ENCODE assay signal across 8 mouse cellular contexts in the genomic region with DNA sequence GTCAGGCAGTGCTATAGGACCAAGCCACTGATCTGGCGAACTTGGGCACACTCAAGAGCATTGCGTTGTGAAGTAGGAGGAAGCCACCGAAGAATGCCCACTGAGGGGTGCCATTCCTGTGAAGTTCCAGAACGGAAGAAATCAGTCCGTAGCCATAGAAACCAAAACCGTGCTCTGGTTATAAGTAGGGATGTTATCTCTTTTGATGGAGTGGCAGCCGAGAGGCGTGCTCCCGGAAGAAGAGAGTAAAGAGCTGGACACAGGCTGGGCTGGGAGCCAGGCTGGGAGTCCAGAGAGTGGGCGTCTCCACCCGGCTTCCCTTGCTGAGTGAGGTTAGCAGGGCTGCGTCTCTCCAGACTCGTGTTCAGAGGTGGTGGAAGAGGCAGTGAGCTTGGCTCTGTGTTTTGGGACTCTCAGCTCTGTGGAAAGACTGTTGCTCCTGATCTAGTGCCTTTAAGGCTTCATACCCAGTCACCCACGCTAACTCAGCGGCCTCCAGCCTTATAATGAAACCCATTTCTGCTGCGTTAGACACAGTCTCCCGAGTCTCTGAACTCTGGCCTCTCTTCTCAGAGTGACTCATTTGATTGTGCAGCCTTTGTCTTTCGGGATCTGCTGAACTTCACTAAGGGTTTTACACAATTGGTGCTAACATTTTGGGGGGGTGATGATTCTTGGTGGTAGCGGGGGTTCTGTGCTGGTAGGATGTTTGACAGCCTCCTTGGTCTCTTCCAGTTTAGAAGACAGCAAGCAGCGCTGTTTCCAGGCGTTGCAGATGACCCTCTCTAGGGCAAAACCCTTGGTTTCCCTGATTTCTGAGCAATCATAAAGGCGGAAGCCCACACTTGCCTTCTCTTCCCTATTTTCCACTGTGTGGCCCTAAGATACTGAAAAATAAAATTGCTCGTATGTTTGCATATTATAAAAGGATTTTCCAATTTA. TPM values are rescaled to one million over a fixed set of nuclear protein-coding genes. Genes with fewer than 3 reads are reported as not detected.
DNase-seq lines count a peak whose midpoint lies in the region; ATAC-seq and TF ChIP-seq lines count a peak whose summit lies in the region.
"Had no signal": no experiment of that assay in that cellular context is flagged by ENCODE, and none has a peak within 500 bp of the region (broad histone marks: within the 10 kb centered on the region; RNA-seq: fewer than 3 reads in every experiment).

No protein-coding gene starts in this region.

- DNase-seq in R1 (ENCODE audit: low read depth, low spot score) = peak; percentile 38
- DNase-seq in adrenal gland, postnatal 25 days = peak; percentile 70
- DNase-seq in gastrocnemius, postnatal 36 days = peak; percentile 44 to 67
- DNase-seq in left cerebral cortex, postnatal 14 days (ENCODE audit: low spot score in 2 of 2) = peak; percentile 47 to 55

- no peak overlapping the region for H3ac ChIP-seq in myocyte (ENCODE audit: control insufficient read depth, insufficient read length)

- peak overlapping the region; percentile 8 for H3K9ac ChIP-seq in hindbrain, embryonic 16.5 days (ENCODE audit: low read depth, low read length)

- no peaks in the 10 kb centered on the region for H3K36me3 ChIP-seq in hindbrain, embryonic 16.5 days (ENCODE audit: control insufficient read depth, insufficient read depth, low read length)
- H3K36me3 ChIP-seq in myocyte (ENCODE audit: control insufficient read depth, insufficient read depth) = no peaks in the 10 kb centered on the region

- 36% methylated on average over 23 of the region's 23 CpGs for WGBS in hindbrain, embryonic 16.5 days

- intact Hi-C loops in gastrocnemius, postnatal 36 days (cut with DNase I) = no loop called here
- intact Hi-C loops in left cerebral cortex, postnatal 14 days (cut with DNase I) = no loop called here

- H3K4me1 ChIP-seq in hindbrain, embryonic 16.5 days (ENCODE audit: control insufficient read depth, insufficient read depth, low read depth, low read length) = peaks cover 9% of the 10 kb centered on the region

- H3K27ac ChIP-seq in hindbrain, embryonic 16.5 days (ENCODE audit: low read depth, low read length) = 0 out of 2 replicates have a peak overlapping the region, but pooled peaks have one; percentile 31

- peak overlapping the region; percentile 52 for H3K4me2 ChIP-seq in hindbrain, embryonic 16.5 days (ENCODE audit: low read length)
- H3K4me2 ChIP-seq in myocyte (ENCODE audit: low read depth) = peak overlapping the region; percentile 83

- peak overlapping the region; percentile 15 for H3K4me3 ChIP-seq in hindbrain, embryonic 16.5 days (ENCODE audit: low read length)
- no peak overlapping the region for H3K4me3 ChIP-seq in myocyte

- no peaks in the 10 kb centered on the region for H3K79me2 ChIP-seq in myocyte (ENCODE audit: control insufficient read depth, insufficient read depth)

- no peak for TF ChIP-seq POLR2A in myocyte (IDR thresholded peaks at IDR 0.05; ENCODE audit: insufficient read length, low read depth)

- H3K9me3 ChIP-seq in hindbrain, embryonic 16.5 days (ENCODE audit: control insufficient read depth, low read length) = no peaks in the 10 kb centered on the region

- no peaks in the 10 kb centered on the region for H3K27me3 ChIP-seq in hindbrain, embryonic 16.5 days (replicated peaks; ENCODE audit: control insufficient read depth, insufficient read depth, low read length)
- H3K27me3 ChIP-seq in myocyte (ENCODE audit: control insufficient read depth, insufficient read depth, insufficient read length) = no peaks in the 10 kb centered on the region

- ATAC-seq in hindbrain, embryonic 16.5 days = peak; percentile 93
- ATAC-seq in granulocyte monocyte progenitor cell, adult 5-6 weeks (replicated peaks; ENCODE audit: poor library complexity, severe bottlenecking) = no peak

TF ChIP-seq in myocyte, 11 proteins besides CTCF, POLR2A, EP300 and RAD21:
- no peak for TF ChIP-seq E2F4 (IDR thresholded peaks at IDR 0.05; ENCODE audit: insufficient read depth)
- no peak for TF ChIP-seq CEBPB (IDR thresholded peaks at IDR 0.05; ENCODE audit: insufficient read depth, poor library complexity, severe bottlenecking)
- no peak for TF ChIP-seq MAX (IDR thresholded peaks at IDR 0.05; ENCODE audit: low read depth)
- no peak for TF ChIP-seq POLR2AphosphoS2 (IDR thresholded peaks at IDR 0.05; ENCODE audit: insufficient read length, low read depth)
- no peak for TF ChIP-seq TCF12 (IDR thresholded peaks at IDR 0.05; ENCODE audit: insufficient read depth, poor library complexity, severe bottlenecking)
- no peak for TF ChIP-seq SRF (IDR thresholded peaks at IDR 0.05; ENCODE audit: control insufficient read depth, insufficient read length, low read depth)
- no peak for TF ChIP-seq MYOD1 (IDR thresholded peaks at IDR 0.05; ENCODE audit: control insufficient read depth in 1 of 3, insufficient read length in 2 of 3, low read depth in 2 of 3)
- TF ChIP-seq TCF3 (IDR thresholded peaks at IDR 0.05; ENCODE audit: insufficient read length, low read depth) = no peak
- no peak for TF ChIP-seq MYOG (IDR thresholded peaks at IDR 0.05; ENCODE audit: control insufficient read depth in 1 of 3, insufficient read depth in 1 of 3, insufficient read length in 2 of 3, low read depth in 2 of 3)
- TF ChIP-seq USF1 (IDR thresholded peaks at IDR 0.05; ENCODE audit: low read depth) = no peak
- TF ChIP-seq REST (IDR thresholded peaks at IDR 0.05; ENCODE audit: insufficient read depth, insufficient read length) = no peak
TF ChIP-seq in myocyte: peak in this region for 0.

RNA-seq across cellular contexts. Expression of gene Galm, which starts 21.1 kb away (rescaled TPM):
- 18.0 and 18.4 TPM in 2 replicates for total RNA-seq in adrenal gland, postnatal 25 days (2021)
- total RNA-seq in gastrocnemius, postnatal 36 days (2021) = 1 to 10 TPM; 1.8 to 2.2 TPM
- 2.8 and 3.7 TPM in 2 replicates for polyA plus RNA-seq in hindbrain, embryonic 16.5 days (2015; fragmentation: Nextera tagmentation; extraction: Ambion mirVana)
- 1 to 10 TPM; 2.1 to 2.5 TPM for total RNA-seq in left cerebral cortex, postnatal 14 days (2021)
- polyA plus RNA-seq in myocyte (2012; fragmentation: generic; extraction: Trizol) = 2.5 TPM
- 6.1 and 12.2 TPM in 2 replicates for total RNA-seq in granulocyte monocyte progenitor cell, adult 5-6 weeks (2014; fragmentation: Nextera tagmentation)
- total RNA-seq in granulocyte monocyte progenitor cell, adult 5-6 weeks (2017) = 4.0 and 5.3 TPM in 2 replicates

RNA-seq across cellular contexts. Expression of gene Srsf7, which starts 58.8 kb away (rescaled TPM):
- total RNA-seq in adrenal gland, postnatal 25 days (2021) = 119 and 126 TPM in 2 replicates
- 10 to 100 TPM; 22.9 to 27.4 TPM for total RNA-seq in gastrocnemius, postnatal 36 days (2021)
- polyA plus RNA-seq in hindbrain, embryonic 16.5 days (2015; fragmentation: Nextera tagmentation; extraction: Ambion mirVana) = 356 and 367 TPM in 2 replicates
- 100 to 1,000 TPM in 1 of 2 experiments, 10 to 100 TPM in 1; 99.9 to 110 TPM for total RNA-seq in left cerebral cortex, postnatal 14 days (2021)
- 72.0 TPM for polyA plus RNA-seq in myocyte (2012; fragmentation: generic; extraction: Trizol)
- total RNA-seq in granulocyte monocyte progenitor cell, adult 5-6 weeks (2014; fragmentation: Nextera tagmentation) = 481 and 582 TPM in 2 replicates
- 445 and 565 TPM in 2 replicates for total RNA-seq in granulocyte monocyte progenitor cell, adult 5-6 weeks (2017)

RNA-seq across cellular contexts. Expression of gene Ttc39d, which starts 58.9 kb away (rescaled TPM):
- total RNA-seq in adrenal gland, postnatal 25 days (2021) = 0.24 TPM in 1 of 2 replicates, not detected in the other
- total RNA-seq in gastrocnemius, postnatal 36 days (2021) = not detected
- 0.10 and 0.19 TPM in 2 replicates for polyA plus RNA-seq in hindbrain, embryonic 16.5 days (2015; fragmentation: Nextera tagmentation; extraction: Ambion mirVana)
- total RNA-seq in left cerebral cortex, postnatal 14 days (2021) = under 1 TPM; 0.29 to 0.32 TPM
- polyA plus RNA-seq in myocyte (2012; fragmentation: generic; extraction: Trizol) = 0.01 TPM
- total RNA-seq in granulocyte monocyte progenitor cell, adult 5-6 weeks (2014; fragmentation: Nextera tagmentation) = not detected in 2 replicates
- total RNA-seq in granulocyte monocyte progenitor cell, adult 5-6 weeks (2017) = not detected in 2 replicates
- polyA plus RNA-seq: intestine, embryonic 14.5 days had no signal
